Mouse (Mus musculus) heart, adult 2 months (tissue): Measurements from ENCODE around the gene Olfr1247. TPM values are rescaled to one million over a fixed set of nuclear protein-coding genes. Genes with fewer than 3 reads are reported as not detected.

Experiments used
- polyA plus RNA-seq: library from polyadenylated mRNA; depleted of rRNA; stranded (reverse); fragments of >200 nt; gene quantifications from 2 replicates; pipeline ENCODE4 v1.2.3, GENCODE M21; 2012; rRNA removed
- total RNA-seq, 2 experiments: library from RNA; stranded (reverse); gene quantifications; 2 replicates each; pipeline ENCODE4 v1.2.3; 2021

Gene Olfr1247
- total and polyA plus RNA-seq, 3 experiments = not detected

Other genes starting within 250 kb of the Olfr1247 start
- gene Olfr1234, start 249.3 kb downstream of the Olfr1247 start, total RNA-seq = not detected
- not detected in 2 replicates for gene Olfr1234, start 249.3 kb downstream of the Olfr1247 start, polyA plus RNA-seq
- gene Olfr1238, start 204.5 kb downstream of the Olfr1247 start, total RNA-seq = not detected
- not detected in 2 replicates for gene Olfr1238, start 204.5 kb downstream of the Olfr1247 start, polyA plus RNA-seq
- not detected for gene Olfr1239, start 193.7 kb downstream of the Olfr1247 start, total RNA-seq
- not detected in 2 replicates for gene Olfr1239, start 193.7 kb downstream of the Olfr1247 start, polyA plus RNA-seq
- gene Olfr1240, start 171.1 kb downstream of the Olfr1247 start, total RNA-seq = not detected
- not detected in 2 replicates for gene Olfr1240, start 171.1 kb downstream of the Olfr1247 start, polyA plus RNA-seq
- not detected for gene Olfr1241, start 127.0 kb downstream of the Olfr1247 start, total RNA-seq
- not detected in 2 replicates for gene Olfr1241, start 127.0 kb downstream of the Olfr1247 start, polyA plus RNA-seq
- not detected for gene Olfr1242, start 115.8 kb downstream of the Olfr1247 start, total RNA-seq
- not detected in 2 replicates for gene Olfr1242, start 115.8 kb downstream of the Olfr1247 start, polyA plus RNA-seq
- not detected for gene Olfr1243, start 82.6 kb downstream of the Olfr1247 start, total RNA-seq
- gene Olfr1243, start 82.6 kb downstream of the Olfr1247 start, polyA plus RNA-seq = not detected in 2 replicates
- gene Olfr1245, start 35.7 kb downstream of the Olfr1247 start, total RNA-seq = not detected
- not detected in 2 replicates for gene Olfr1245, start 35.7 kb downstream of the Olfr1247 start, polyA plus RNA-seq
- gene Olfr1246, start 21.0 kb downstream of the Olfr1247 start, total RNA-seq = not detected
- not detected in 2 replicates for gene Olfr1246, start 21.0 kb downstream of the Olfr1247 start, polyA plus RNA-seq
- gene Olfr1248, start 4.1 kb upstream of the Olfr1247 start, total RNA-seq = not detected
- not detected in 2 replicates for gene Olfr1248, start 4.1 kb upstream of the Olfr1247 start, polyA plus RNA-seq
- gene Olfr1249, start 20.9 kb upstream of the Olfr1247 start, total RNA-seq = not detected
- gene Olfr1249, start 20.9 kb upstream of the Olfr1247 start, polyA plus RNA-seq = not detected in 2 replicates
- not detected for gene Olfr1250, start 47.3 kb upstream of the Olfr1247 start, total RNA-seq
- gene Olfr1250, start 47.3 kb upstream of the Olfr1247 start, polyA plus RNA-seq = not detected in 2 replicates
- gene Olfr1251, start 57.8 kb upstream of the Olfr1247 start, total RNA-seq = not detected
- gene Olfr1251, start 57.8 kb upstream of the Olfr1247 start, polyA plus RNA-seq = not detected in 2 replicates
- not detected for gene Olfr1252, start 110.9 kb upstream of the Olfr1247 start, total RNA-seq
- gene Olfr1252, start 110.9 kb upstream of the Olfr1247 start, polyA plus RNA-seq = not detected in 2 replicates
- not detected for gene Olfr1253, start 143.0 kb upstream of the Olfr1247 start, total RNA-seq
- gene Olfr1253, start 143.0 kb upstream of the Olfr1247 start, polyA plus RNA-seq = not detected in 2 replicates
- not detected for gene Olfr1254, start 179.5 kb upstream of the Olfr1247 start, total RNA-seq
- not detected in 2 replicates for gene Olfr1254, start 179.5 kb upstream of the Olfr1247 start, polyA plus RNA-seq
- gene Olfr1255, start 197.9 kb upstream of the Olfr1247 start, total RNA-seq = not detected
- not detected in 2 replicates for gene Olfr1255, start 197.9 kb upstream of the Olfr1247 start, polyA plus RNA-seq
- not detected for gene Olfr1256, start 227.4 kb upstream of the Olfr1247 start, total RNA-seq
- not detected in 2 replicates for gene Olfr1256, start 227.4 kb upstream of the Olfr1247 start, polyA plus RNA-seq
- gene Olfr48, start 234.1 kb upstream of the Olfr1247 start, total RNA-seq = not detected
- not detected in 2 replicates for gene Olfr48, start 234.1 kb upstream of the Olfr1247 start, polyA plus RNA-seq